Mouse (Mus musculus) spleen, postnatal 10 days (tissue): ENCODE results near the gene Zfp212.
A peak's percentile ranks its signal among the peaks of the same experiment; 100 is the strongest.
"Not testable (repeated sequence)": the region's sequence is repeated elsewhere in the genome, so short reads cannot be mapped to it uniquely, and the experiment has no call there.

Experiments
- DNase-seq, 2 experiments: peaks; one replicate each; pipeline ENCODE4 v3.0.0; 2021 to 2022; ENCODE audit warnings: low spot score in 2 of 2

Gene Zfp212

DNA sequence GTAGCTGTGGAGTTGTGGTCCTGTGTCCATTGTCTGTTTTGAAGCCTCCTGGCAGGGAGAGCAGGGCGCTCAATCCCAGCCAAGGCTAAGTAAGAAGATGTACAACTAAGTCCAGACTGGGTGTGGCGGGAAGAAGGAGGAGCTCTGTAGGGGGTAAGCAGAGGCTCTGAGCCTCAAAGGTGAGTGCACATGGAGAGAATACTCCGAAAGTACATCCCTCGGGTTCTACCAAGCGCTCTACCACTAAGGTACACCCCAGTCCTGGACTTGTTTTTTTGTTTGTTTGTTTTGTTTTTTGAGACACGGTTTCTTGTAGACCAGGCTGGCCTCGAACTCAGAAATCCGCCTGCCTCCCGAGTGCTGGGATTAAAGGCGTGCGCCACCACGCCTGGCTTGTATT, 22.2 kb downstream of the Zfp212 start:
- DNase-seq = no peak

DNA sequence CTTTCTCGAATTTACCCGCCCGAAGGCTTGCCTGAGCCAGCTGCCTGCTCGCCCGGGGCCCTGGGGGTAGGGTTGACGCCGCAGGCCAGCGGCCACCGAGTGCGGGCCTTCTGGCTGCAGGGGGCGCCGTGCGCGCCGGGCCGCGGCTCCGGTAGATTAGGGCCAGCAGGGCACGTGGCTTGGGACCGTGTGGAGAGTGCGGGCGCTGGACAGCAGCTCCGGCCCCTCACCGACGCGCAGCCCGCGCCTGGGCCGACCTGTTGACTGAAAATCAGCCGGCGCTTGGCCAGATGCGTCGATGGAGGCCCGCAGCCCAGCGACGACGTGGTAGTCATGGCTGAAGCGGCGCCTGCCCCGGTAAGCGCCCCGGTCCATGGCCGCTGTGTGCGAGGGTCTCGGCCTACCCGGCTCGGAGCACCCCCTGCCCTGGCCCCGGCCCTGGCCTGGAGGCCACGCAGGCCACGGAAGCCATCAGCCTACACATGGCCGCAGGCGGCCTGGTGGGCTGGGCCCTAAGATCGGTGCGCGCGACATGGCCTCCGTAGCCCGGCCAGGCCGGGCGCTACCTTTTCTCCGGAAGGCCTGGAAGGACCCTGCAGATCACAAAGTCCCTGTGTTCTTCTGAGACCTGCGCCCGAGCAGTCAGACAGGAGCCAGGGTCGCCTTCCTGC, 22.9 kb downstream of the Zfp212 start:
- peak; percentile 65 to 78 for DNase-seq

DNA sequence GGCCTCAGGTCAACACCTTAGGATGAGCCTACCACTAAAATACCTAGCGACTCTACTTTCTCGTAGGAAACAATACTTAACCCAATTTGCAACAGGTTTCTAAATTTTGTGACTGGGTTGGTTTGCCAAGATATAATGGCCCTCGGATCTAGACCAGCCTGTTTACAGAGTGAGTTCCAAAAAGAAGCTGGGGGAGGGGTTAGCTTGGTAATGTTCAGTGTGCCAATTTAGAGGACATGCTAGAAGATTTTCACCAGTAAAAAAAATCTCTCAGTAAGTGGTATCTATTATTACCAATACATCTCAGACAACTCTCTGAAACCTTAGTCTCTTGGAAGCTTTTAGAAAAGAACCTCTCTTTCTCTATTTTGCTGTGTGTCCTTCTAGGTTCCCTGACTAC, 23.4 kb downstream of the Zfp212 start:
- DNase-seq = no peak

DNA sequence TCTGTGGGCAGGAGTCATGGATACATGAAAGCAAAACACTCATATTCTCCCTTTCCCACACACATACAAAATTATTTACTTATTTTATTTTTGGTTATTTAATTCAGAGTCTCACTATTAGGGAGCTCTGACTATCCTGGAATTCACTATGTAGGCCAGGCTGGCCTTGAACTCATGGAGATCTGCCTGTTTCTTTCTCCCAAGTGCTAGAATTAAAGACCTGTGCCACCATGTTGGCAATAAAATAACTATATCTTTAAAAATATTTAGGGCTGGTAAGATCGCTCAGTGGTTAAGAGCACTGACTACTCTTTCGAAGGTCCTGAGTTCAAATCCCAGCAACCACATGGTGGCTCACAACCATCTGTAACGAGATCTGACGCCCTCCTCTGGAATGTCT, 27.1 kb downstream of the Zfp212 start:
- no peak for DNase-seq

DNA sequence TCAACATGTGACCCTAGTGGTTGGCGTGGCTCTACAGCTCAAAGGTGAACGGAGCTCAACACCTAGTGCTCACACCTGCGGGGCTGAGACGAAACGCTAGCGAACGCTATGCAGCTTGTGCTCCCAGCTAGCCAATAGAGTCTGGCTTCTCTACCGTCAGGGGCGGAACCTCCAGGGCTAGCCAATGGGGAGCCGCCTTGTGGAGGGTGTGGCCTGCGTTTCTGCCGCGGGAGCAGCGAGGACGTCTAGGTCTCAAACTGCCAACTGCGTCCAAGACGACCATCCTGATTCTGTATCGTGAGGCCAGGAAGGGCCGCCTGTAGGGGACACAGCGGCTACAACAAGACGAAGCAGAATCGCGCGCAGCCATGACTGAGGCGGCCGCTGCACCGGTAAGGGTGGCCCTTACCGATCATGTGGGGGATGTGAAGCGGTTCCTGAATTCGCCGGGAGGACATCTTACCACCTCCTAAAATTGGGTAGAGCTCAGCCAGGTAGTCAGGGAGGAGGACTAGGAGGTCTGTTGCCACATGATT, 33.0 kb downstream of the Zfp212 start, which contains the start of gene Zfp956:
Gene Zfp956, plus strand, starts transcription at position 200 of the 536 bp plus-strand sequence.
- DNase-seq = peak; percentile 93 to 95

DNA sequence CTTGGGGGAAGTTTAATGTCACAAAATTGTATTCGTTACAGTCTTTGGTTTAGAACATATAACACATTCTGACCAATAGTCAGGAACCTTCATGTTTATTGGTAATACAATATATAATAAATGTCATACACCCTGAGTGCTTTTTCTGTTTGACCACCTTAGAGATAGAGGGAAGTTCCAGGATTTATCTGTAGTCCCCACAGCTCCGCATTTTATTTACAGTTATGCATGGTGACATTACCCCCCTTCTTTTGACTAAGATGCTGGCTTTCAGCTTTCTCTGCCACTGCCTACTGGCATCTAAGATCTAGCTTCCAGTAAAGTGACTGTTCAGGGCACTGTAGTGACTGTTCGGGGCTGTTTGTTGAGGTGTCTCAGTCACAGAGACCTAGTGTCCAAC, 34.1 kb downstream of the Zfp212 start:
- DNase-seq = no peak

DNA sequence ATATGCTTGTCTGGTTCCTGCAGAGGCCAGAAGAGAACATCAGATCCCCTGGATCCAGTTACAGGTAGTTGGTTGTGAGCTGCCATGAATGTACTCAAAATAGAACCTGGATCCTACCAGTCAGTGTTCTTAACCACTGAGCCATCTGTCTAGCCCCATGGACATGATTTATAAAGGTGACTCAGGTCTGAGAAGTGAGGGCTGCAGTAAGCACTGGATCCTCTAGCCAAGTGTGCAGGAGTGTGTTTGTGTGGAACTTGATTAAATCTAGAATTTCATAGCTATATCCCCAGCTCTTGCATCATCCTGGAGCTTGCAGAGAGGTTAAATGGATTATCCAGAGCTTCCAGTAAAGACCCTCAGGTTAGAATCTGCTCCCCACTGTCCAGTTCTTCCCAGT, 37.5 kb downstream of the Zfp212 start:
- DNase-seq = no peak

DNA sequence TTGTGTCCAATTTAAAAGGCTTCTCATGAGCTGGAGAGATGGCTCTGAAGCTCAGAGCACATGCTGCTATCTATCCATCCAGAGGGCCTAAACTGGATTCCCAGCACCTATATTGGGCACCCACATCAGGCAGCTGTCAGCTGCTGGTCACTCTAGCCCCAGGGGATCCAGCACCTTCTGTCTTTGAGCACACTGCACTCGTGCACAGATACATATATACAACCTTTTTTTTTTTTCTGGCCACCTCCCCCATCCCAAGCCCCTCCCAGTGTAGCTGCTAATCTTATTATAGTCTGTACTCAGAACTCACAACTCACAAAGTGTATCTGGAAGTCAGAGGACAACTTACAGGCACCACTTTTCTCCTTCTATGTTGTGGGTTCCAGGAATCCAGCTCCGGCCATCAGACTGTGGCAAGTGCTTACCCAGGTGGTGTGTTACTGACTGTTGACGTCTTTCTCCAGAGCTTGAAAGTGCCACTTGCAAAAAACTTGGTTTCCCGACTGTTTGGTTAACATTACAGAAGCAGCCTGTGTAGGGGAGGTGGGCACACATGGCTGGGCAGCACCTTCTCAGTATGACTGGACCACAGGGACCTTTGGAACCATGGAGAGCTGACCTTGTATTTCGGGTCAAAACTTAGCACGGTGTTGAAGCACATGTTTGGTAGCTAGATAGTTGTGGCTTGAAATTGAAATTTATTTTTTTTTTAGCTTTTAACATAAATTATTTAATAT, 40.6 kb downstream of the Zfp212 start:
- no peak for DNase-seq

DNA sequence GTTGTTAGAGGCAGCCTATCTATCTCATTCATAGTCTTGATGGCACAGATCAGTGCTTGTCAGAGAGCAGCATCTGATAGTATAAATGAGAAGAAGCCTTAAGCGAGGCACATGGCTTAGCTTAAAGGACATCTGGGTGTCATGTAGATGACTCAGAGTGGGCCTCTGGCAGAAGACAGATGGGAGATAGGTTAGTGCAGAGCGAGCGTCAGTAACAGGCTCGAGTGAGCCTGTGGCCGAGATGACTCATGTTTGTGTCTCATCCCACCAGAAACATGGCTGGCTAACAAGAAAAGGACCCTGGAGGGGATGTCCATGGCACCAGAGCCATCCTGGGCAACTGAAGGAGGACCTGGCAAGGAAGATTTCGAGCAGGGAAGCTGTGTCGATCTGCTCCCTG, 42.8 kb downstream of the Zfp212 start:
- DNase-seq = no peak

DNA sequence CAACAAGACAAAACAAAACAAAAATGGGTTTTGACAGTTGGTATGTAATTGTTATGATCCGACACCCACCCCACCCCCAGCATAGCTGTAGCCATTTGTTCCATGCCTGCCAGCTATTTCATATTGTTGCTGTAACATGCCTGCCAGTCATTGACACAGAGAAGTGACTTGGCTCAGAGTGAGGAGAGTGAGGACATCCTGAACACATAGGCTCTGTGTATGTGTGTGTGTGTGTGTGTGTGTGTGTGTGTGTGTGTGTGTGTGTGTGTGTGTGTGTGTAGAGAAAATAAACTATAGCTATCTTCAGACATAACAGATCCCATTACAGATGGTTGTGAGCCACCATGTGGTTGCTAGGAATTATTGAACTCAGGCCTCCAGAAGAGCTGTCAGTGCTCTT, 47.9 kb downstream of the Zfp212 start:
- DNase-seq = not testable (repeated sequence)

DNA sequence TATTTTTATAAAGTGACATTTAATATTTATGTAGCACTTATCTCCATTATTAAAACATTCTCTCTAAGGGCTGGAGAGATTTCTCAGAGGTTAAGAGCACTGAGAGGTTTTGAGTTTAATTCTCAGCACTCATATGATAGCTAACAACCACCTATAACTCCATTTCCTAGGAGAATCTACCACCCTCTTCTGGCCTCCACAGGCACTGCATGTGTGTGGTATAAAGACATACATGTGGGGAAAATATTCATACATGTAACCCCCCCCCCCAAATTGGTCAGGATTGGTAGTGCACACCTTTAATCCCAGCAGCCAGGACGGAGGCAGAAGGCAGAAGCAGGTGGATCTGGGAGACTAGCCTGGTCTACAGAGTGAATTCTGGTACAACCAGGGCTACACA, 54.3 kb downstream of the Zfp212 start:
- peak in 1 of 2 experiments; percentile 27 for DNase-seq

DNA sequence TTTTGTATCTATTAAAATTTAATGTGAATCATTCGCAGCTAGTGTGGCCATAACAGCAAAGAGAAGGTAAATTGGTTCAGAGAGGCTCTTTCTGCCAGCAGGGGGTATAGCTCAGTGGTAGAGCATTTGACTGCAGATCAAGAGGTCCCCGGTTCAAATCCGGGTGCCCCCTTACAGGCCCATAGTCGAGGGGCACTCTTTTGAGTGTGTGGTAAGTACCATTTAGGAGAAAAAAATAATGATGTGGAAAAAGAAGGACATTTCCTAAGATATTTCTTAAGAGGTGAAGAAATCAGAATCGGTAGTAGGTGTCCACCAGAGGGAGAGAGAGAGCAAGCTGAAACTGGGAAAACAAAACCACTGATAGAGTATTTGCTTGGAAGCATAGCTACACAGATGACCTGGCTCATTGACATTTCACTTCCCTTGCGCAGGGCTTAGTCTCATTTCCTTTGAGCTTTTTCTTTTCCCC, 58.7 kb downstream of the Zfp212 start:
- DNase-seq = peak; percentile 50 to 70
